Mouse (Mus musculus): ENCODE measurements at regions not wholly inside any gene's neighbourhood (a gene's known extent, or its start where the extent isn't known, plus 50 kb on each side); places are given as distances from the start of the nearest gene placed in this dataset.

DNA sequence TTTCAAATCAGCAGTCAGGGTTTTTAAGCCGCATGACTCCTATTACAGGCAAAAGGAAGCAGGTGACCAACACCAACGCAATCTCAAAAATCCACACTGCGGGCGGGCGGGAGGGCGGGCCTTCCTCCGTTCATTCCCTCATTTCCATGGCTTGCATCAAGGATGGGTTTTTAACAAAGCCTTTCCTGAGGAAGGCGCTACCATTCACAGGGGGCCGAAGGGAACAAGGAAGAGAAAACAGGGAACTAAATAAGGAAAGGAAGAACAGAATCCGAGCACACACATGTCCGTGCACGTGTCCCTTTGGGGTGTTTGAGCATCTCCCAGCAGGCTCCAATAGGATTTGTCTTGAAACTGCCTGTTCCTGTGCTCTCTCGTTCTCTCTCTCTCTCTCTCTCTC lies 421.0 kb upstream of the Jarid2 start:
- TF ChIP-seq CTCF (IDR thresholded peaks at IDR 0.05; ENCODE audit: low read depth) (no peak), EP300 (optimal IDR thresholded peaks at IDR 0.05) (no peak)

All from stomach, postnatal 0 days (tissue).